Mouse (Mus musculus) neural tube, embryonic 10.5 days (tissue): ENCODE data around the gene Sgms1.
"Not testable (repeated sequence)": the region's sequence is repeated elsewhere in the genome, so short reads cannot be mapped to it uniquely, and the experiment has no call there.

Source experiments
- DNase-seq: peaks from one replicate; pipeline ENCODE4 v3.0.0-alpha.2; 2017; ENCODE audit warnings: low spot score; ENCODE audit errors: extremely low spot score

Gene Sgms1

DNA sequence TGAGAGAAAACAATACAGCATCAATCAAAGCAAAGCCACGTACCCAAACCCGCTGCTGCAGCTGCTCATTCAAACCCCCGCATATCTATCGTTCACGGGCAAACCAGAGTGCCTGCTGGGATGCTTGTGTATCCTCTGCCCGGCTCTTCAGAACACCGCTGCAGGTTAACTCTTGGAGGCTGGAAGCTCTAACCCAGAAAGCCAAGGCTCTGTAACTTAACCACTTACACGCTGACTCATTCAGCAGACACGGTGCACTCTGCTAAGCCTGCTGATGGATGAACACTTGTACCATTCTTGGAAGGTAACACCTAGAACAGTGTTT is 286.6 kb downstream of the Sgms1 start:
- no peak for DNase-seq

DNA sequence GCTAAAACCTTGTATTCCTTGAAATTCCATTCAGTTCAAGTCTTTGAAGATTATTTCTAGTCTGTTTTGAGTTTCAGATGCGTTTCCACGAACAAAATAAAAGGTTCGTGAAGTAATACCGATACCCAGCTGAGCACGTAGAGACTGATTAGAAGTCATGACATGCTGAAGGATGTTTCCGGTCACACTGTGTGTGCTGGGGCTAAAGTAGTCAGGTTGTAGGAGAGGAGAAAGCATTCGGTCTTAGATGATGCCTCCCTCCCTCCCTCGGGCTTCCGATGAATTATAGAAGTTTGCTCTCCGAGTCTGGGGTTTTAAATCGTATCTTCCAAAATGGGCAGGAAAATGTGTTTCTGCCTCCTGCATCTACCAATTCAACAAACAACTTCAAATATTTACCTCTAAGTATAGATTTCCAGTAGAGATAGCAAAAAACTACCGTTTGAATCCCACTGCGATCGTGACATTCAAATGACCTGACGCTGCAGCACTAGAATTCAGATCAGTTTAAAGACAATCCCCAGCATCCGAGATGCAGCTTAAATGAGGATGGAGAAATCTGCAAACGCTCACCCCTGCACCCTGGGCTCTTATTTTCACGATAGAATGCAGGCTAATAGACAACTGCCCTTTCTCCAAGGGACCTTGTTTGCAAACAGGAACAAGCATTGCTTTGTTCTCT is 287.1 kb downstream of the Sgms1 start:
- no peak for DNase-seq

DNA sequence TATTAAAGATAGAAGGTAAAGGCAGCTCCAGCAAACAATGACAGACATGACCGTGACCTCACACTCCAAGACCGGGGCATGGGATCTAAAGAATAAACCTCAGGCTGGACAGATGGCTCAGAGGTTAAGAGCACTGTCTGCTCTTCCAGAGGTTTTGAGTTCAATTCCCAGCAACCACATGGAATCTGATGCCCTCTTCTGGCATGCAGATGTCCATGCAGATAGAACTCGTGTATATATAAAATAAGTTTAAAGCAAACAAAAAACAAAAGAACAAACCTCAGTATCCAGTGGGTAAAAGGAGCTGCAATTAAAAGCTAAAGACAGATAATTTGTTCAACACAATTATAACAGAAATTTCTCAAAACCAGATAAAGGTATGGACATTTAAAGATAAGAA is 290.9 kb downstream of the Sgms1 start:
- DNase-seq = no peak

DNA sequence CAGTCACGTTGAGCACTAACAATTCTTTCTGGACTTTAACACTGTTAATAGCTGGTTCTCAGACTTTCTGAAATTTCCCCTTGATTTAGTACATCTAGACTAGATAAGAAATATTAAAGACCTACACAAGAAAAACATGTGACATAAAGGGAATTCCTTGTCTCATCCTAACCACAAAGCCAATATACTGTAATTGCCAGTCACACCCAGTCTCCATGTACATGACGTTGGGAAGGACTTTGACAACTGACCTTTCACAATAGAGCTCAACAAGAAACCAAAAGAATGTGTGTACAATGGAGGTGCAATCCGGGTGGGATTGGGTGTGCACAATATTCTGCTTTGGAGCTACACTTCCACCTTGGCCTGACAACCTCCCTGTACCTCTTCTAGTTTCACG is 297.2 kb downstream of the Sgms1 start:
- DNase-seq = no peak

DNA sequence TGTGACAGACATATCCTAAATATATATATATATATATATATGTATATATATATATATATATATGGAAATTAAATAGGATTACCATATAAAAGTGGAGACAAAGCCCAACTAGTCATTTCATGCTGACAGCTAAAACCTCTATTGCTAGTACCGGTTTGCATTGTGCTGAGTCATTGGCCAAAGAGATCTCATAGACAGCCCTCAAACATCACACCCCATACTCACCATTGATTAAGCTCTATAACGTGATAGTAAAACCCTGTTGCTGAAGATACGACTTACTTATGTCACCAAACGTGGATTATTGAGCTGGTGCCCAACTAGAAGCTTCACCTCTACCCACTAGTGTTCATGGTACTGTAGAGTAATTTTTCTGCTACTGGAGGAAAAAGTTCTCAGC is 298.7 kb downstream of the Sgms1 start:
- no peak for DNase-seq

DNA sequence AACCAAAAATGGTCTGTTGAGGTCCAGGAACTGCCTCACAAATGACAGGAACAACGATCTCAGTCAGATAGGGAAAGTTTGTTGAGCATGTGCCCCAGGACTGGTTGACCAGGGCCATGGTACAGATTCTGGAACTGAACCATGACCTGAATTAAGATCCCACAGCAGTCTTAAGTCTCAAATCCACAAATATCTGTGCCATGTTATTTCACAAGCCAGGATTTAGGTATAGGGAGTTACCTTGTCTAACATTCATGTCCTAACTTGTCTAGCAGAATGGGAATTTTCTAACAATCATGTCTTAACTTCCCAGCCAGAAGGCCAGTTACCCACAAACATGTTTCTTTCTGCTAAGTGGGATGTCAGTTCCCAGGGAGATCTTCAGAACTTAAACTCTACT is 300.9 kb downstream of the Sgms1 start:
- no peak for DNase-seq

DNA sequence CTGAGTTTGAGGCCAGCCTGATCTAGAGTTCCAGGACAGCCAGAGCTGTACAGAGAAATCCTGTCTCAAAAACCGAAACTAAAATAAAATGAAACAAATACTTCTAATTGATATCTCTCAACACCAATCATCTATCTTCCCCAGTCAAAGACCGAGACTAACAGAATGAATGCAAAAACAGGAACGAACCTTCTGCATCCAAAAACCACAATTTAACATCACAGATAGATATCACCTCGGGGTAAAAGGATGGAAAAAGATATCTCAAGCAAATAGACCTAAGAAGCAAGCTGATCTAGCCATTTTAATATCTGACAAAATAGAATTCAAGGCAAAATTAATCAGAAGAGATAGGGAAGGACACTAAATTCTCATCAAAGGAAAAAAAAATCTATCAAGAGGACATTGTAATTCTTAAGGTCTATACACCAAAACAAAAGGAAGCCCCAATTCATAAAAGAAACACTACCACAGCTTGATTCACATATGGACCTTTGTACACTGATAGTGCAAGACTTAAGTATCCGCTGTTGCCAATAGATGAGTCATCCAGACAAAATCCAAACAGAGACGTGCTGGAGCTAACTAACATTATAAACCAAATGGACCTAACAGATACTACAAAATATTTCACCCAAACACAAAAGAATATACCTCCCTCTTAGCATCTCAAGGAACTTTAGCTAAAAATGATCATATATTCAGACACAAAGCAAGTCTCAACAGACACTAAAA is 301.6 kb downstream of the Sgms1 start:
- no peak for DNase-seq

DNA sequence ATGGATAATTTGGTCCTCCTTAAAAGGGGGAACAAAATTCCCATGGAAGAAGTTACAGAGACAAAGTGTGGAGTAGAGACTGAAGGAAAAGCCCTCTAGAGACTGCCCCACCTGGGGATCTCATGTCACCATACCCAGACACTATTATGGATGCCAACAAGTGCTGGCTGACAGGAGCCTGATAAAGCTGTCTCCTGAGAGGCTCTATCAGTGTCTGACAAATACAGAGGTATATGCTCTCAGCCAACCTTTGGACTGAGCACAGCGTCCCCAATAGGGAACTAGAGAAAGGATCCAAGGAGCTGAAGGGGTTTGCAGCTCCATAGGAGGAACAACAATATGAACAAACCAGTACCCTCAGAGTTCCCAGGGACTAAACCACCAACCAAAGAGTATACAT is 304.7 kb downstream of the Sgms1 start:
- DNase-seq = not testable (repeated sequence)
